In genomic region chr15:87715037-87715676, GRCm38 (mm10) we compare ENCODE assay signal across 9 mouse cellular contexts.
DNase-seq lines count a peak whose midpoint lies in the region; ATAC-seq and TF ChIP-seq lines count a peak whose summit lies in the region.
"Had no signal": no experiment of that assay in that cellular context is flagged by ENCODE, and none has a peak within 500 bp of the region (broad histone marks: within the 10 kb centered on the region; RNA-seq: fewer than 3 reads in every experiment).

No protein-coding gene starts in this region.

- no peak for TF ChIP-seq EP300 in heart, adult 2 months (IDR thresholded peaks at IDR 0.05; ENCODE audit: insufficient read depth, low read depth, low read length)

- no peaks in the 10 kb centered on the region for H3K79me2 ChIP-seq in heart, adult 2 months (replicated peaks; ENCODE audit: control insufficient read depth, insufficient read depth, low read length)

- no peaks in the 10 kb centered on the region for H3K4me1 ChIP-seq in heart, adult 2 months (ENCODE audit: control insufficient read depth, insufficient read depth, low read length)
- peaks cover 20% of the 10 kb centered on the region; the same call in 1 of the 2 replicates for H3K4me1 ChIP-seq in forebrain, embryonic 15.5 days
- H3K4me1 ChIP-seq in limb, embryonic 10.5 days, result peaks cover 9% of the 10 kb centered on the region; the same call in 1 of the 2 replicates
- H3K4me1 ChIP-seq in lung, adult 2 months (ENCODE audit: control insufficient read depth, insufficient read depth, low read length), result no peaks in the 10 kb centered on the region

- no peak overlapping the region for H3K4me2 ChIP-seq in forebrain, embryonic 15.5 days (replicated peaks)

- H3K9ac ChIP-seq in heart, adult 2 months (ENCODE audit: low read depth, low read length), result no peak overlapping the region
- H3K9ac ChIP-seq in forebrain, embryonic 15.5 days (replicated peaks), result no peak overlapping the region

- no peak for TF ChIP-seq CTCF in heart, adult 2 months (IDR thresholded peaks at IDR 0.05)
- TF ChIP-seq CTCF in brain, embryonic 14.5 days (IDR thresholded peaks at IDR 0.05; ENCODE audit: borderline replicate concordance, extremely low read depth, insufficient read depth, insufficient read length), result no peak
- no peak for TF ChIP-seq CTCF in lung, adult 2 months (IDR thresholded peaks at IDR 0.05; ENCODE audit: insufficient read depth, low read length)

- no peaks in the 10 kb centered on the region for H3K9me3 ChIP-seq in forebrain, embryonic 15.5 days
- H3K9me3 ChIP-seq in limb, embryonic 10.5 days (replicated peaks), result no peaks in the 10 kb centered on the region

- WGBS in heart, adult 2 months, result 41% methylated on average over 9 of the region's 9 CpGs
- 45% methylated on average over 9 of the region's 9 CpGs for WGBS in forebrain, embryonic 15.5 days
- WGBS in limb, embryonic 10.5 days, result 83% methylated on average over 9 of the region's 9 CpGs
- 42% methylated on average over 9 of the region's 9 CpGs for WGBS in lung, adult 2 months

- no peak overlapping the region for H3K27ac ChIP-seq in heart, adult 2 months
- no peak overlapping the region for H3K27ac ChIP-seq in forebrain, embryonic 15.5 days (replicated peaks)
- H3K27ac ChIP-seq in limb, embryonic 10.5 days, result peak overlapping the region; percentile 71

- DNase-seq in heart, adult 11 months, result peak; percentile 86
- no peak for DNase-seq in heart, adult 2 months
- DNase-seq in brain, embryonic 14.5 days (ENCODE audit: low read depth), result peak; percentile 63
- DNase-seq in limb, embryonic 10.5 days (ENCODE audit: low spot score), result no peak
- peak; percentile 33 for DNase-seq in telencephalon, adult 2 months (ENCODE audit: low read depth, low spot score)
- no peak for DNase-seq in urinary bladder, adult 18-20 months (ENCODE audit: low spot score in 2 of 2)
- DNase-seq in lung, adult 2 months, result no peak

- no peak overlapping the region for H3K4me3 ChIP-seq in heart, adult 2 months
- no peak overlapping the region for H3K4me3 ChIP-seq in forebrain, embryonic 15.5 days
- H3K4me3 ChIP-seq in limb, embryonic 10.5 days, result no peak overlapping the region
- H3K4me3 ChIP-seq in lung, adult 2 months (replicated peaks; ENCODE audit: extremely low read depth, low read depth, low read length), result no peak overlapping the region

- no peaks in the 10 kb centered on the region for H3K36me3 ChIP-seq in heart, adult 2 months (ENCODE audit: control insufficient read depth, insufficient read depth, low read length)
- H3K36me3 ChIP-seq in forebrain, embryonic 15.5 days, result no peaks in the 10 kb centered on the region
- no peaks in the 10 kb centered on the region for H3K36me3 ChIP-seq in limb, embryonic 10.5 days

- intact Hi-C loops in heart, adult 2 months (cut with DNase I), result no loop called here

- H3K27me3 ChIP-seq in heart, adult 2 months (ENCODE audit: control insufficient read depth, insufficient read depth, low read length), result no peaks in the 10 kb centered on the region
- no peaks in the 10 kb centered on the region for H3K27me3 ChIP-seq in forebrain, embryonic 15.5 days
- H3K27me3 ChIP-seq in limb, embryonic 10.5 days (ENCODE audit: low read depth, poor library complexity, severe bottlenecking), result no peaks in the 10 kb centered on the region
- H3K27me3 ChIP-seq: CH12.LX had no signal

- TF ChIP-seq POLR2A in heart, adult 2 months (IDR thresholded peaks at IDR 0.05; ENCODE audit: insufficient read depth, low read depth, low read length), result no peak
- no peak for TF ChIP-seq POLR2A in brain, embryonic 14.5 days (IDR thresholded peaks at IDR 0.05; ENCODE audit: borderline replicate concordance, extremely low read depth, insufficient read depth, insufficient read length, poor library complexity, severe bottlenecking)
- no peak for TF ChIP-seq POLR2A in lung, adult 2 months (IDR thresholded peaks at IDR 0.05; ENCODE audit: borderline replicate concordance, extremely low read depth, low read depth, low read length)

- peak; percentile 62 for ATAC-seq in forebrain, embryonic 15.5 days (replicated peaks)

Comparison
In these comparisons a context has a peak if more than half of its experiments do, and no peak if none do; other contexts are left out.
1. DNase-seq: peak in heart, adult 11 months (single experiment), brain, embryonic 14.5 days (single experiment) and telencephalon, adult 2 months (single experiment); none in heart, adult 2 months (0 of 2), limb, embryonic 10.5 days (single experiment), urinary bladder, adult 18-20 months (0 of 2) and lung, adult 2 months (single experiment).